Mouse (Mus musculus): ENCODE data around the gene Dpysl4.

Dpysl4 gene

GRCm38 (mm10) chr7:139096399-139096798 lies 10.6 kb downstream of the Dpysl4 start:
- no peak for ATAC-seq (ENCODE audit: low TSS enrichment)

DNA sequence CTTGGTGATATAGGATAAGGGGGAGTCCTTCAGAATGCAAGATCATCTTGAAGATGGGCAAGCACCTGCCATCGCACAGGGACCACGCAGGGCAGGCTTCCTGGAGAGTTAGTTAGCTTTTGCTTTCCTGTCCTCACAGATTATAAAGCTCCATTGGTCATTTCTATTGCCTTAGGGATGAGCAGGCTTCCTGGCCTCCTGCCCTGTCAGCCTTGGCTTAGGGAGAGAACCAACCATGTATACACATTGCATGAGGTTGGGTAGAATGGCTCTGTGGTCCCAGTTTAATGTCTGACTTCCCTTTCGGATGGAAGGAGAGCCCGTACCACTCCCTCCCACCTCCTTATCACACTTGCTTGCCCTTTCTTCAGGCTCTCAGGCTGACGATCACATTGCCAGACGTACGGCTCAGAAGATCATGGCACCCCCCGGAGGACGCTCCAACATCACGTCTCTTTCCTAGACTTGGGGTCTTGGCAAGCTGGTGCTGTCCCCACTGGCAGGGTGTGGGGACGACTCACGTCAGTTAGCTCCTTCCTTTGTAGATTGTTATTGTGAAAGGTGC lies 14.8 kb downstream of the Dpysl4 start:
- ATAC-seq (ENCODE audit: low TSS enrichment) = no peak

DNA sequence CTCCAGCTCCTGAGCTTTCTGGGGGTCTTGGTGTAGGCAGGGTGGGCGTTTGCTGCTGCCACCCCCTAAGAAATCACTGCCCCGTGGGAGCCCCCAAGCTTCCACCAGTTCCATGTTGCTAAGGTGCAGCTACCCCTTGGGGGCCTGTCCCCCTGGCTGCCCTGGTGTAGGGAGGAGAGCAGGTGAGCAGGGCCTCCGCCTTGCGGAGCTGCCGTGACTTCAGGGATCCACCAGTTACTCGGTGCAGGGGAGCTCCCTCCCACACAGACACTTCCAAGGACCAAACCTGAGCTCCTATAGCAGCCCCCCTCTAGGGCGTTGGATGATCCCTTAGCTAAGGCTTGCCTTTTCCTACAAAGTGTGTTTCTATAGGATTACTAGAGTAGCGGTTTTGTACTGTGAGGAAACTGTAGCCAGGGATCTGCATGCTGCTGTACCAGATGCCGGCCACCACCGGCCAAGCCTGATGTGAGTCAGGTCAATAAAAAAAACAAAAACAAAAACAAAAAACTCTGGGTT lies 15.5 kb downstream of the Dpysl4 start:
- ATAC-seq (ENCODE audit: low TSS enrichment) = no peak

DNA sequence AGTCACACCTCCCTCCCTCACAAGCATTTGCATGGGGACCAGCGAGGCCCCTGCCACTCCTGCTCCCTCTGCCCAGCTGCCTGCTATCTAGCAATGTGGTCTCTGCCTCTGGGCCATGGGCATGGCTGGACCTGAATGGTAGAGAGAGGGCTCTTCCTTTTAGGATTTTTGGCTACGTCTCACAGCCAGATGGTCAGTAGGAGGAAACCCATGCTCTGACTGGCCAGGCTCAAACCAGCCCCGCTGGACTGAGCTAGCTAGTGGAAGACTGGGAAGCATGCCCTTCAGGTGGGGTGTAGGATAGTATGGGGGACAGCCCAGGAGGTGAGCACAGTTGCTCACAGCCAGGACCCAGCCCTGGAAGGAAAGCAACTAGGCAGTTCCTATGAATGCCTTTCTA lies 16.0 kb downstream of the Dpysl4 start:
- peak; percentile 29; the same call in 1 of the 2 replicates for ATAC-seq (ENCODE audit: low TSS enrichment)

DNA sequence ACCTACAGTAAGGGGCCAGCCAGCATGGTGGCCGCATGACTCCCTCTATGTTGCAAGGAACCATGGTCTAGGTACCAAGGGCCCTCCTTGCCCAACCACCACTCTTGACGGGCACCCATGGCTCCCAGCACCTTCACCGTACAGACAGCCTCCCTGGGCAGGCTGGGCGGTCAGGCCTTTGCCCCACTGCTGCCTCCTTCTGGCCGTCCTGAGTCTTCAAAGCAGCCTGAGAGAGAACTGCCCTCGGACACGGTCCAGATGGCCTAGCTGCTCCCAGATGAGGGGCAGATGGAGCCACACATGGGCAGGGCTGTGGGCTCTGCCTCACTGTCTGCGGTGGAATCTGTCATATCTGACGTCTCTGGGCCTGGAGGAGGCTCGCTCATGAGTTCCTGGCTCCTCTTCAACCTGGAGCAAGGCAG lies 18.2 kb downstream of the Dpysl4 start:
- no peak for ATAC-seq (ENCODE audit: low TSS enrichment)

DNA sequence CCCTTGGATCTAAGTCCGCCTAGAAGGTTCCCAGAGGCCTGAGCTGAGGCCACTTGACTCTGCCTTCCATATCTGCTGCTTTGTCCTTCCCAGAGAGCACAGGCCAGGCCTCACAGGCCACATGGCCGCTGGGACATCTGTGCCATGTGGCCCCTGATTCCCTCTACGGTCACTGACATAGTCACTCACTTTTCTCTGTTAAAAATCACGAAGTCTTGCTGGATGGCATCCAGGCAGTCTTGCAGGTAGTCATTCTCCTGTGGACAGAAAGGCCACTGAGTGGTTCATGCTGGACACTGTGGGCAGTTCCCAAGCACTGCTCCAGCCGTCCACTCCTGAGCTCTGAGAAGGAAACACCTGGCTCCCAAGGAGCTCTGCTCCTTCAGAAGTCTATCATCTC lies 19.3 kb downstream of the Dpysl4 start:
- ATAC-seq (ENCODE audit: low TSS enrichment) = no peak

- no peak for ATAC-seq (ENCODE audit: low TSS enrichment)
Observed at GRCm38 (mm10) chr7:139105705-139106104, 19.9 kb downstream of the Dpysl4 start.

GRCm38 (mm10) chr7:139107908-139108650 lies 22.3 kb downstream of the Dpysl4 start:
- ATAC-seq (ENCODE audit: low TSS enrichment) = peak; percentile 44; the same call in 1 of the 2 replicates

DNA sequence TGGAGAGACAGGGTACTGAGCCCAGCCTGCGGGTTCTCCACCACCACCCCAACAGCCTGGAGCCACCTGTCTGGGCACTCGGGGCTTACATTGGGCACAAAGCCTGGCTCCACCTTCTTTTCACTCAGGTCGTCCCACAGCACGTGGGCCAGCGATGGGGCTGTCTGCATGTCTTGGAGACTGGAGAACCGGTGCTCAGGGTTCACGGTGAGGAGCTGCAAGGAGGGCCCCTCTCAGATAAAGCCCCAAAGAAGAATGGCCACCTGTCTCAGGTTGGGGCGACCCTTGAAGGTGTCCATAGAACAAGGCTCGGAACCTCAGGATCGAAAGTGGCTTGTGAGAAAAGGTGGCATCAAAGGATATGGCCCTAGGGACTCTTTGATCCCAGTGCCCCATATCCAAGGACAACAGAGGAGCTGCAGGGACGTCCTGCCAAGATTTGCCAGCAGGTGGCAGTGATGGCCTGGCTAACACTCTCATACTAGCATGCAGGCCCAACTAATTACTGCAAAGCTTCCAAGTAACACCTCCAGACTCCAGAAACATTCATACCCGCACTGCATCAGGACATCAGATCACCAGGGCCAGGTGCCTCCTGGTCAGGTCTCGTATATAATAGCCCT lies 33.5 kb downstream of the Dpysl4 start:
- ATAC-seq (ENCODE audit: low TSS enrichment) = peak; percentile 84

- no peak for ATAC-seq (ENCODE audit: low TSS enrichment)
Observed at GRCm38 (mm10) chr7:139119775-139120153, 34.0 kb downstream of the Dpysl4 start.

DNA sequence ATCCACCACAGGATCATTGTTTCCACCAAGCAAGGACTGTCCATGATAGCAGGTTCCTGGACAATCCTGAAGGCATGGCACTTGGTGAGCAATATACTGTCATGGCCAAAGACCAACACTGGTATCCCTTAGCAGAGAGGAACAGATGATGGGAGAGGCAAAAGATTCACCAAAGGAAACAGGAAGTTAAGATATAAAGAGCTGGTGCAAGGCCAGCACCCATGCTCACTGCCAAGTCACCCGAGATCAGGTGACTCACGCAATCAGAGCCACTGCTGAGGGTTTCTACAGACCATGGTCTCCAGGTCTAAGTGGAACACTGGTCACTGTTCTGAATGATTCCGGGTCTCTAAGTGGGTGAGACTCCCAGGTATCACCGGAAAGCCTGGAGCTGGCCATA lies 40.1 kb downstream of the Dpysl4 start:
- no peak for ATAC-seq (ENCODE audit: low TSS enrichment)

- ATAC-seq (ENCODE audit: low TSS enrichment) = peak; percentile 36; the same call in 1 of the 2 replicates
Observed at GRCm38 (mm10) chr7:139126549-139126948, 40.7 kb downstream of the Dpysl4 start.

- ATAC-seq (ENCODE audit: low TSS enrichment) = no peak
Observed at GRCm38 (mm10) chr7:139128994-139129393, 43.2 kb downstream of the Dpysl4 start.

GRCm38 (mm10) chr7:139130361-139130760 lies 44.6 kb downstream of the Dpysl4 start:
- no peak for ATAC-seq (ENCODE audit: low TSS enrichment)

- ATAC-seq (ENCODE audit: low TSS enrichment) = no peak
Observed at GRCm38 (mm10) chr7:139131538-139131937, 45.7 kb downstream of the Dpysl4 start.

GRCm38 (mm10) chr7:139133446-139133845 lies 47.6 kb downstream of the Dpysl4 start:
- no peak for ATAC-seq (ENCODE audit: low TSS enrichment)

DNA sequence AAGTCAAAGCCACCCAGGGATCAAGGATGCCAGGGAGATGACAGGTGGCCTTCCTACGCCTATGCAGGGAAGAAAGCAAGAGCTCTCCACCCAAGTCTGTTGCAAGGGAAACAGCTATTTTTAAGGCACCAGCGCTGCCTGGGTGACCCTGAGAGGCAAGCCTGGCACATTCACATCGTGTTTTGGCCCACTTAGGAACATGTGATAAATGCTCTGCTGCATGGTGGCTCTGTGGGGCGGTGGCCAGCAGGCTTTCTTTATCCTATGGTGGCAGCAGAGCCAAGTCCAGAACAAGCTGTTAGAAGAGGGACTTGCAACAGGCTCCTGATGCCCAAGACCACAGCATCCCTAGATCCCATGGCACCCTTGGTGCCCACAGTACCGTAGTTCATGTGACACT lies 49.4 kb downstream of the Dpysl4 start:
- ATAC-seq (ENCODE audit: low TSS enrichment) = no peak; the same call in 1 of the 2 replicates

GRCm38 (mm10) chr7:139136906-139137491 lies 51.2 kb downstream of the Dpysl4 start:
- ATAC-seq (ENCODE audit: low TSS enrichment) = peak; percentile 50; the same call in 1 of the 2 replicates

GRCm38 (mm10) chr7:139139921-139140461 lies 54.2 kb downstream of the Dpysl4 start:
- ATAC-seq (ENCODE audit: low TSS enrichment) = peak; percentile 33

DNA sequence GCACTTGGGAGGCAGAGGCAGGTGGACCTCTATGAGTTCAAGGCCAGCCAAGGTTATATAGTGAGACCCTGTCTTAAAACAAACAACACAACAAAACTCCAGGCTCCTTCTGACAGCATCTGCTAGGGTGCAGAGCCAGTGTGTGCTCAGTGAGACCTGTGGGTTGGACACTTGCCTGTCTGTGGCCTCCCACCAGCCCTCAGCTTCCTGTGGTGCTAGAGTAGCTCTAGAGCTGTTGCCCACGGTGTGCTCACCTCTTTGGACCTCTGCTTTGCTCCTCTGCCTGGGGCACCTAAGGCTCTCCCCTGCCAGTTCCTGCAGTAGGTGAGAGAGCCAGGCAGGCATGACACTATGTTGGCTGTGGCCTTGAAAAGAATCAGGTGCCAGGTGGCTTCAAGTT lies 58.0 kb downstream of the Dpysl4 start:
- ATAC-seq (ENCODE audit: low TSS enrichment) = no peak

GRCm38 (mm10) chr7:139145891-139146290 lies 60.1 kb downstream of the Dpysl4 start:
- no peak for ATAC-seq (ENCODE audit: low TSS enrichment)

GRCm38 (mm10) chr7:139147360-139147759 lies 61.6 kb downstream of the Dpysl4 start:
- no peak for ATAC-seq (ENCODE audit: low TSS enrichment)

All from frontal cortex, adult (tissue).